Mouse (Mus musculus) hindlimb bud, embryonic 11.5 days (tissue): ENCODE measurements around the gene Slc25a45.

Source experiments
- DNase-seq: peaks from one replicate; pipeline ENCODE4 v3.0.0-alpha.2; 2012; ENCODE audit warnings: low read depth, low spot score; ENCODE audit errors: extremely low spot score

The Slc25a45 gene

GRCm38 (mm10) chr19:5925311-5925855 lies 47.8 kb downstream of the Slc25a45 start:
- DNase-seq: no peak

GRCm38 (mm10) chr19:5927026-5927425 lies 49.4 kb downstream of the Slc25a45 start:
- no peak for DNase-seq

GRCm38 (mm10) chr19:5927532-5927931 lies 49.9 kb downstream of the Slc25a45 start:
- DNase-seq: no peak

GRCm38 (mm10) chr19:5928104-5928503 lies 50.5 kb downstream of the Slc25a45 start:
- no peak for DNase-seq

GRCm38 (mm10) chr19:5928546-5928945 lies 50.9 kb downstream of the Slc25a45 start:
- no peak for DNase-seq

GRCm38 (mm10) chr19:5929634-5930596 lies 52.3 kb downstream of the Slc25a45 start:
- DNase-seq: no peak

- no peak for DNase-seq
Measured at GRCm38 (mm10) chr19:5935266-5935665, 57.7 kb downstream of the Slc25a45 start.
